Mouse (Mus musculus) E14TG2a.4 (cell line): ENCODE measurements around the gene Lrrc75a.

Experiments
- CTCF ChIP-seq: conservative IDR thresholded peaks from 2 replicates; pipeline ENCODE4 v1.5.1; 2014; ENCODE audit warnings: low read length
- NANOG ChIP-seq: IDR thresholded peaks from 2 replicates; pipeline ENCODE4 v1.6.1; 2014; ENCODE audit warnings: borderline replicate concordance, low read length, mixed read lengths

GRCm38 (mm10) chr11:62624341-62625291 lies 23.7 kb downstream of the Lrrc75a start:
- TF ChIP-seq CTCF, result no peak
- no peak for TF ChIP-seq NANOG
